Mouse (Mus musculus) G1E (cell line): Measurements from ENCODE around the gene Ccdc62.

Source experiments
- CTCF ChIP-seq: IDR thresholded peaks from 2 replicates; pipeline ENCODE4 v1.5.1; 2012; ENCODE audit warnings: low read depth, low read length, inconsistent platforms, mixed read lengths
- GATA1 ChIP-seq: IDR thresholded peaks from 2 replicates; pipeline ENCODE4 v1.6.1; 2012; ENCODE audit warnings: borderline replicate concordance, low read length, inconsistent platforms, mixed read lengths
- GATA2 ChIP-seq: IDR thresholded peaks from 2 replicates; pipeline ENCODE4 v1.6.1; 2012; ENCODE audit warnings: low read depth, low read length, inconsistent platforms, borderline replicate concordance
- POLR2AphosphoS5 ChIP-seq: IDR thresholded peaks from 2 replicates; pipeline ENCODE4 v1.6.1; 2012; ENCODE audit warnings: low read depth, low read length, inconsistent platforms; ENCODE audit not compliant: insufficient replicate concordance
- TAL1 ChIP-seq: conservative IDR thresholded peaks from 2 replicates; pipeline ENCODE4 v1.6.1; 2012; ENCODE audit warnings: low read depth, low read length, inconsistent platforms, mixed read lengths

GRCm38 (mm10) chr5:123986925-123987324 lies 56.4 kb downstream of the Ccdc62 start:
- TF ChIP-seq TAL1 (no peak), CTCF (no peak), GATA1 (no peak), POLR2AphosphoS5 (no peak), GATA2 (no peak)
